Mouse (Mus musculus): Measurements from ENCODE around the gene Rnd2.
"Not testable (repeated sequence)": the region's sequence is repeated elsewhere in the genome, so short reads cannot be mapped to it uniquely, and the experiment has no call there.

DNA sequence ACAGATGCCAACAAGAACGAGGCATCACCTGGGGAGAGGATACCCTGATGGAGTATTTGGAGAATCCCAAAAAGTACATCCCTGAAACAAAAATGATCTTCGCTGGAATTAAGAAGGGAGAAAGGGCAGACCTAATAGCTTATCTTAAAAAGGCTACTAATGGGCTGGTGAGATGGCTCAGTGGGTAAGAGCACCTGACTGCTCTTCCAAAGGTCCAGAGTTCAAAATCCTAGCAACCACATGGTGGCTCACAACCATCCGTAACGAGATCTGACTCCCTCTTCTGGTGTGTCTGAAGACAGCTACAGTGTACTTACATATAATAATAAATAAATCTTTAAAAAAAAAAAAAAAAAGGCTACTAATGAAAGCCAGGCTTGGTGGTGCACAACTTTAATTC lies 11.6 kb downstream of the Rnd2 start:
- TF ChIP-seq POLR2A (IDR thresholded peaks at IDR 0.05; ENCODE audit: borderline replicate concordance, control insufficient read depth, low read depth, low read length); CTCF (IDR thresholded peaks at IDR 0.05; ENCODE audit: control insufficient read depth, insufficient read depth, low read length): not testable (repeated sequence)

Measured in bone marrow, adult 2 months (tissue).